Mouse (Mus musculus) gastrocnemius, postnatal 14 days (tissue): ENCODE results near the gene Zfp523. TPM values are rescaled to one million over a fixed set of nuclear protein-coding genes. Genes with fewer than 3 reads are reported as not detected.

Experiments used
- DNase-seq: peaks from one replicate; pipeline ENCODE4 v3.0.0; 2021; ENCODE audit warnings: mixed read lengths
- intact Hi-C: fragments of 180-260 bp; cut with DNase I; formaldehyde crosslinking; loops from one replicate; pipeline ENCODE4 v1.15.1; 2025; ENCODE audit warnings: low total_unique reads
- total RNA-seq, 2 experiments: library from RNA; stranded (reverse); gene quantifications; 2 replicates each; pipeline ENCODE4 v1.2.3; 2021

The Zfp523 gene
- total RNA-seq, 2 experiments from 2014 or later, result 14.4 to 16.2 TPM

- DNase-seq, result no peak
- intact Hi-C loops, result no loop called here
Observed at GRCm38 (mm10) chr17:28234641-28235040, 57.7 kb downstream of the Zfp523 start.

- intact Hi-C loops, result no loop called here
- DNase-seq, result peak; percentile 72
Observed at GRCm38 (mm10) chr17:28235982-28236635, 59.2 kb downstream of the Zfp523 start.

DNA sequence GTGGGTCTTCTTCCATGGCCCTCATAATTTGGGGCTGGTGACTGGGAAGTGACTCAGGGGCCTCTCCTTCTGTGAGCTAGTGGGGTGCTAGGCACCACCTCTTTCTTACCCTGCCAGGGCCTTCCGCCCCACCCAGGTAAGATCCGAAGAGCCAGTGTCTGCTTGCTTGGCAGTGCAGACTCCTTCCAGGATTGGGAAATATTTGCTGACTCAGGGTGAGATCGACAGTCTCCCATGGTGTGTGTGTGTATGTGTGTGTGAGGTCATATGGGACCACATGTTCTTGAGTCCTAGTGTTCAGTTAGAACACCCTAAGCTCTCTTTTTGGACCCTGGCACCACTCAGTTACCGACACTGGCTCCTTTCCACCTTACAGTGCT lies 59.7 kb downstream of the Zfp523 start:
- intact Hi-C loops, result no loop called here
- DNase-seq, result no peak

- no peak for DNase-seq
- intact Hi-C loops, result no loop called here
Observed at GRCm38 (mm10) chr17:28237362-28237761, 60.4 kb downstream of the Zfp523 start.

GRCm38 (mm10) chr17:28237874-28238273 lies 60.9 kb downstream of the Zfp523 start:
- intact Hi-C loops, result no loop called here
- DNase-seq, result no peak

DNA sequence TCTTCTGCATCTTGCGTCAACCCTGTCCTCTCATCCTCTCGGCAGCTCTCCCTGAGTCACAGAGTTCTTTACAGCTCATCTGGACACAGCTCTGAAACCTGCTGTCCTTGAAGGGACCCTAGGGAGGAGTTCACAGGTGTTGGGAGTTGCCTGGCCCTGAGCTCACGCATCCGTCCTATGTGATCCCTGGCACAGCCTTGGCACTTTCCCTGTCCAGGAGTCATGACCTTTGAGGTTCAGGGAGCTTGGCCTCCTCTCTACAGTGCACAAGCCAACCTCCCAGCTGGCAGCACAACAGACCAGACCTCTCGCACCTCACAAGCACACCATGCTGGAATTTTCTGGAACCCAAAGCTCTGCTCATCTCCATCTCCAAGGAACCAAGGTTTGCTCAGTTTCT lies 63.9 kb downstream of the Zfp523 start:
- DNase-seq, result no peak
- intact Hi-C loops, result no loop called here

- no peak for DNase-seq
- intact Hi-C loops, result no loop called here
Observed at GRCm38 (mm10) chr17:28242296-28242695, 65.4 kb downstream of the Zfp523 start.

GRCm38 (mm10) chr17:28244214-28244613 lies 67.3 kb downstream of the Zfp523 start:
- no peak for DNase-seq
- intact Hi-C loops, result no loop called here

DNA sequence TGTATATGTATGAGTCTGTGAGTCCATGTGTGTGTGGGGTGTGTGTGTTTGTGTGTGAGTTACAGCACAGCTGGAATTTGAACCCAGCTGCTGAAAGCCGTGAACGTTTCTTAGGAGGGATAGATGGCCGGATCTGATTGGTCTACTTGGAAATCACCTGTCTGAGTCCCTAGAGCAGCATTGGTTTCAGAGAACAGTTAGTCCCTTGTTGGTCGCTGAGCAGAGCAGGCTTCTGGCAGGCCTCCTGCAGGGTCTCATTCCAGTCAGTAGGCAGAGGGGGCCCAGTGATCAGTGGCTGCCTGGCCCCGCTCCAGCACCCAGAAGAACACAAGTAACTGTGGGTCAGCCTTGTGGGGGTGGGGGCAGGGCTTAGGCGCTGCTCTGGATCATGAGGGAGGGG lies 67.8 kb downstream of the Zfp523 start:
- intact Hi-C loops, result no loop called here
- DNase-seq, result no peak

DNA sequence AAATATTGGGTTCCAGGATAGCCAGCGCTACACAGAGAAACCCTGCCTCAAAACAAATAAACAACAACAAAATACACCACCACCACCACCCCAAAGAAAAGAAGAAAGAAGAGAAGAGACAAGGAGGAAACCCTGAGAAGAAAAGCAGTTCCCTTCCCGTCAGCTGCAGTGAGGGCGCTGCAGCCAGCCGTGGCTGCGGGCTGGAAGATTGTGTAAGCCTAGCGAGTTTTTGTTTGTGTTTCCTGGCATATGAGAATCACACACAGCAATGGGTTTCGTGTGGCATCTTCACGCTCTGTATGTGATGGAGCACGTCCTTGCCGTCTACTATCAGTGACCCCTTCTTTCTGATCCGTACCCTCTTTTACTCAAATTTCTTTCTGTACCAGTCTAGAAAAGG lies 69.7 kb downstream of the Zfp523 start:
- DNase-seq, result no peak
- intact Hi-C loops, result no loop called here

DNA sequence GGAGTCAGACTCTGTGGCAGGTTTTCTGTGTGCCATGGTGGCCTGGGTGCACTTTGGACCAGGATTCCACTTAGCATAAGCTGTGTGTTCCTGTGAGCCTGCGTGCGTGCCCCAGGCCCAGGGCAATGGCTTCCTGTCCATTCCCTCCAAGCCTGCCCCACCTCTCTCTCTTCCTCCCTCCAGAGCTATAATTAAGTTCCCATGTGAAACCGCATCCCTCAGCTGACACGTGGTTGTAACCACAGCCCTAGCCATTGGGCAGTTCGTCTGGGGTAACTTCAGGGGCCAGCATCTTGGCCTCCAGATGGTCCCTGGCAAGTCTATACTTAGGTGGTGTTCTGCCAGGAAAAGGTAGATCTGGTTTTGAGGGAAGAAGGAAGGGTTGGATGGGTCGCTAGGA lies 70.7 kb downstream of the Zfp523 start:
- intact Hi-C loops, result no loop called here
- peak; percentile 63 for DNase-seq

DNA sequence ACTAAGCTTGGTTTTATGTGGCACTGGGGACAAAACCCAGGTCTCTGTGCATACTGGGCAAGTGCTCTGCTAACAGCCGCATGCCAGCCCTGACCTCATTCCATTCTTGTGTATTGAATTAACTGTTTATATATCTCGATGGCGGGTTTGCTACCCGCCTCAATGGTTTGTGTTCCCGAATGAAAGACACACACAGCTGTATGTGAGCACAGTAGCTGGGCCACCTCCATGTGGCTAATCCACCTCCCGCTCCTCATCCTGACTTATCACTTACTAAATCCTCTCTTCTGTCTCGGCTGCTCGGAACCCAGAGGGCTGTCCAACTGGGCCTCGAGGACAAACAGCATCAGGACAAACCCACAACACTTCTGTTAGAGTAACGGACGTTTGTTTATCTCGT lies 72.1 kb downstream of the Zfp523 start:
- intact Hi-C loops, result no loop called here
- no peak for DNase-seq

- no peak for DNase-seq
- intact Hi-C loops, result no loop called here
Observed at GRCm38 (mm10) chr17:28251579-28252280, 74.8 kb downstream of the Zfp523 start.

- no peak for DNase-seq
- intact Hi-C loops, result no loop called here
Observed at GRCm38 (mm10) chr17:28252281-28252648, 75.3 kb downstream of the Zfp523 start.

- intact Hi-C loops, result no loop called here
- no peak for DNase-seq
Observed at GRCm38 (mm10) chr17:28253216-28253615, 76.3 kb downstream of the Zfp523 start.

GRCm38 (mm10) chr17:28254804-28255203 lies 77.9 kb downstream of the Zfp523 start:
- intact Hi-C loops, result no loop called here

More at GRCm38 (mm10) chr17:28254804-28255203, 77.9 kb downstream of the Zfp523 start:
- no peak for DNase-seq

Other genes with a start within 250 kb of the Zfp523 start
- not detected for gene Tcp11, start 96.5 kb upstream of the Zfp523 start, total RNA-seq
- under 1 TPM; 0.20 to 0.62 TPM for gene Scube3, start 35.0 kb upstream of the Zfp523 start, total RNA-seq
- gene Def6, start 30.6 kb downstream of the Zfp523 start, total RNA-seq, result 1 to 10 TPM; 2.2 to 2.7 TPM
- 10 to 100 TPM; 29.2 to 29.5 TPM for gene Ppard, start 55.6 kb downstream of the Zfp523 start, total RNA-seq
- gene Fance, start 136.4 kb downstream of the Zfp523 start, total RNA-seq, result 10 to 100 TPM; 10.2 to 10.4 TPM
- gene Rpl10a, start 151.3 kb downstream of the Zfp523 start, total RNA-seq, result 100 to 1,000 TPM; 541 to 620 TPM
- 10 to 100 TPM in 1 of 2 experiments, 1 to 10 TPM in 1; 9.3 to 11.5 TPM for gene Tead3, start 173.7 kb downstream of the Zfp523 start, total RNA-seq
- not detected for gene Tulp1, start 188.1 kb downstream of the Zfp523 start, total RNA-seq